Mouse (Mus musculus) retina, adult 2 months (tissue): Measurements from ENCODE around the gene Edil3.
A peak's percentile ranks its signal among the peaks of the same experiment; 100 is the strongest.

Experiments used
- DNase-seq: peaks from one replicate; pipeline ENCODE4 v3.0.0-alpha.2; 2012; ENCODE audit warnings: low read depth, low spot score

Edil3 gene

GRCm38 (mm10) chr13:88821440-88822331 is at the start of gene Edil3:
Gene Edil3, plus strand, starts transcription at chr13:88821472.
- no peak for DNase-seq

- no peak for DNase-seq
These were observed 22.1 kb upstream of the Edil3 start for GRCm38 (mm10) chr13:88799186-88799585.

DNA sequence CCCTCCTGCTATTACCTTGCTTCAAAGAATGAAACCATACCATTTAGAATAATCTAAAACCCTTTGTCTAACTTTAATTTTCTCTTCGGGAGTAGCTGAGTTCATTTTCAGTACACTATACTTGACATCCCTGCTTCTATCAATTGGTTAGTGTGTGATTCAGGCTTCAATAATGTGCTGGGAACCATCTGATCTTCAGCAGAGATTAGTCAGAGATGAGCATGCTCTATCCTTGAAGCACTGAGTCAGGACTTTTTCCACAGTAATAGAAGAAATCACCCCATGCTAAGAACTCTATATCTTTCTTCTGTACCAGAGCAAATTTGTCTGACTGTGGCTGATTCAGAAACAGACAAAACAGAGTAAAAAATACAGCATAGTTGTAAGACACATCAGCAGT is 20.3 kb upstream of the Edil3 start:
- DNase-seq: no peak

- DNase-seq: no peak
These were observed 15.4 kb upstream of the Edil3 start for GRCm38 (mm10) chr13:88805838-88806237.

DNA sequence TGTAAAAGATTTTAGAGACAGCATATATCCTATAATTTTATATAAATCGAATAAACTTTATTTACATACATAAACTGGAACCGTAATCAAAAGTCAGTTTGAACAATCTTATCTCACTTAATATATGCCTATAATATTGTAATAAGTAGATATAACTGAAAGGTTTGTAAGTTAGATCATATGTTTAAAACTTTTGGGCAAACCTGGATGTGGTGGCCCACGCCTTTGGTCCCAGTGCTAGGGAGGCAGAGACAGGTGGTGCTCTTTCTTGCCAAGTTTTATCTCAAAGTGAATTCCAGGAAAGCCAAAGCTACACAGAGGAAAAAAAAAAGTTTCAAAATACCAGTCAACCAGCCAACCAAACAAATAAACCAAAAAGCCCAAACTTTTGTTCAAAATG is 15.0 kb upstream of the Edil3 start:
- no peak for DNase-seq

GRCm38 (mm10) chr13:88810097-88810496 is 11.2 kb upstream of the Edil3 start:
- DNase-seq: no peak

- no peak for DNase-seq
These were observed 475 bp upstream of the Edil3 start for GRCm38 (mm10) chr13:88820686-88821308.

DNA sequence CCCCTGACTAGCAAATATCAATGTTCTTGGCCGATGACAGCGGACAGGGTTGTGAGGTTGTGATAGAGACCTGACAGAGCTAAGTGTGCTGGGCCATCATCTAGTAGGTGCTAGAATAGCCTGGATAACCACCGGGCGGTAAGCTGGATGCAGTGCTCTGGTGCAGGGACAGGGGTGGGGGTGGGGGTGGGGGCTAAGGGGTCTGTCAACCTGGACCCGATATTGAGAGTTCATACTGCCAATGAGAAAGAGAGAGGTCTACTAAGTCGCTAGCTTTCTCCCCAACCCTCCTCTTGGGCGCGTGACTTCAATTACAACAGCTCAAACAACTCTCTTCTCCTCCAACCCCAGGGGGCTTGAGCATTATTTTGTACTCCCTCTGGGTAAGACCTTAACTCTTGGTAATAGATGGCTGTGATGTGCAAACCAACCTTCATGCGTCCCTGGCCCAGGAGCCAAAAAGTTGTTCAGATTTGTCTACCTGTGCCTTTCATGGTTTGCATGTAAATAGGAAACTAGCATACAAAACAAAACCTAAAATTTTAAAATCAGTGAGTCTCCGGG is 1.1 kb downstream of the Edil3 start:
- no peak for DNase-seq

DNA sequence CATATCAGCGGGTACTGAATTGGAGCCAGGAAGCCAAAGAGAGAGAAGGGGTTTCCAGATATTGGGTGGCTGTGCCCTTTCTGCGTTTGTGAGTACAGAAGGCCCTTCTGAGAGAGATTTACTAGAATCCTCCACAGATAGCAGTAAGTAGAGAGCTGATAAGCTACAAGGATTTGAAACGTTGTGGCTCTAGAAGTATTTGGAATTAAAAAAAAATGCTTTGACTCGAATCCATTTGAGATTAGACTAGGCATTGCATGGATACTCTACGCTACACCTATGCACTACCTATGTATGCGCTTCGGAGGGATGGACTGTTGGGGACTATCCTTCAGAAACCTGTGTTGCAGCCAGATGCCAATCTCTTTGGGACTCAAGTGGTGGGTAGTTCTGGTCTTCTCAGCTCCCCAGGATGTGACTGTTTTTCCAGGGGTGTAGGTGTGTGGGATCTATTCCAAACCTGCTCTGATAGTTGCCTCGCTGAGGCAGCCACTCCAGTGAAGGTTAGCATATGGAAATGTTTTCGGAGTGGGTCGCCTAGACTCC is 1.8 kb downstream of the Edil3 start:
- no peak for DNase-seq

DNA sequence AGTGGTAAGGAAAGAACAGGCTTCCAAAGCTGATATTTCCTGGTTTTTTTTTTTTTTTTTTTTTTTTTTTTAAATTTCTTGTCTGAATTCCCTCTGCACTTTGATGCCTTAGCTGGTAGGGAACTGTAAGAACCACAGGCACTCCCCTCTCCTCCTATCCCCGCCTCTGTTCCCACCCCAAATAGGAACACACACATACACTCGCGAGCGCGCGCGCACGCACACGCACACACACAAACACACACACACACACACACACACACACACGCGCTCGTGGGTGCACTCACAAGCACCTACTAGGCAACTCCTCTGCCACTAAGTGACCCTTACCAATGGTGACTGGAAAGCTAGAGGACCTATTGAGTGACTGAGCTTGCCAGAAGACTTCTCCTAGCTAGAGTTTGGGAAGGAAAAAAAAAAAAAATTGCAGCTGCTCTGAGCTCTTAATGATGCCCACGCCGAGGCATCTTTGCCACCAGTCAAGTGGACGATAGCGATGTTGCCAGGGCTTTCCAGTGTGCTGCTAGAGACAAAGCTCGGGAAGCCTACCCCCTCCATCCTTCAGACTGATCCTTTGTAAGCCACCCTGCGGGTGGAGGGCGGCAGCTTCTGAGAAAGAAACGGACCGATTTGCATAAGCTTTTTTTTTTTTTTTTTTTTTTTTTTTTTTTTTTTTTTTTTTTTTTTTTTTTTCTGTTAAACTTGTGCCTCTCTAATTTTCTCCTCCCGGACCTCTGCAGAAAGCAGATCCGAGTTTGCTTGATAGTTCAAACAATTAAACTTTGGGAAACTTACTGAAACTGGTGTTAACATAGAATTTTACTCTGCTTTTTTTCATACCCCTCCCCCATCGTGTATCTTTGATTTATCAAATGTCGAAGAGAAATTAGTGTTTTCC is 2.5 kb downstream of the Edil3 start:
- DNase-seq: no peak

GRCm38 (mm10) chr13:88824441-88824840 is 3.2 kb downstream of the Edil3 start:
- no peak for DNase-seq

GRCm38 (mm10) chr13:88828362-88828761 is 7.1 kb downstream of the Edil3 start:
- peak; percentile 56 for DNase-seq

- no peak for DNase-seq
These were observed 12.5 kb downstream of the Edil3 start for GRCm38 (mm10) chr13:88833732-88834131.

DNA sequence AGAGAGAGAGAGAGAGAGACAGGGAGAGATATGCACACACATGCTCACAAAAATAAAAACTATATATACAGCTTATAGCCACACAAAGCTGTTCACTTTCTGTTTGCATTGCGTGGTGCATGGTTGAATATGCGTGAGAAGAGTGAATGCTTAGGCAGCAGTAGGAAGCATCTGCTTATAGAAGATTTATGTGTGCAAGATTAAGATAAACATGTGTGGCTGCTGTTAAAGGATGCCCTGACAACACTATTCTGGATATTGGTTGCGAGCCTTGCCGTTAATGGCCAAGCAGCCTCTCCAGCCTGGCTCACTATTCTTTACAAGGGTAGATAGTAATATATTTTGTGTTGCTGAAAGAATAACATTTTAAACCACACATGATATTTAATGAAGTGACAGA is 28.5 kb downstream of the Edil3 start:
- DNase-seq: no peak

DNA sequence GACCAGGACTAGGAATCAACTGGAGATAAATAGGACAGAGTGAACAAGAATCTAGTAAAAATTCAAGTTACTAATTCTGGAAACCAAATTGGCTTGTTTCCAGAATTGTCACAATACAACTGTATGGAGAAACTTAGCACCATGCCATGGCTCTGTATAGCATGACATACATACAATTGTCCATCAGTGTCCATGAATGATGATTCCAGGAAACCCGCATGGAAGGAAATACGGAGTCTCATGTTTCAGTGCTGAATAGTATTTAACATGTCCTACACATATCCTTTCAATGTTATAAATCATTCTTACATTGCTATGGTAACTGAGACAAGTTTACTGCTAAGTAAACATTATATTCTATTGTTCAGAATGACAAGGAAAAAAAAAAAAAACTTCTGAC is 58.7 kb downstream of the Edil3 start:
- no peak for DNase-seq

DNA sequence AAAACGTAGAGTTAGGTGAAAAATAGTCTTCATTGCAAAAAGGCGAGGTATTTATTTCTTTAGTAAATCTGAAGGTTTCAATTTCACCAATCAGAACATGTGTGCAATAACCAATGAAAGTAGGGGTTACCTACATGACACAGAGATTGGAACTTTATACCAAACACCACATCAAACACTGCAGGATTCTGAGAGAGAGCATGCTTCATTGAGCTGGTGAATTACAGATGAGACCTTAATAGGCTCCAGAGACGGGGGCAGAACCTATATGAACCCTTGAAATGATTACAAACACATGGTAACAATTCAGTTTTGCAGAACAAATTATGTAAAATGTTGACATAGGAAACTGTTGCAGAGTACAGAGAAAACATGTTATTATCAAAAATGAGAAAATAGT is 69.5 kb downstream of the Edil3 start:
- DNase-seq: no peak

DNA sequence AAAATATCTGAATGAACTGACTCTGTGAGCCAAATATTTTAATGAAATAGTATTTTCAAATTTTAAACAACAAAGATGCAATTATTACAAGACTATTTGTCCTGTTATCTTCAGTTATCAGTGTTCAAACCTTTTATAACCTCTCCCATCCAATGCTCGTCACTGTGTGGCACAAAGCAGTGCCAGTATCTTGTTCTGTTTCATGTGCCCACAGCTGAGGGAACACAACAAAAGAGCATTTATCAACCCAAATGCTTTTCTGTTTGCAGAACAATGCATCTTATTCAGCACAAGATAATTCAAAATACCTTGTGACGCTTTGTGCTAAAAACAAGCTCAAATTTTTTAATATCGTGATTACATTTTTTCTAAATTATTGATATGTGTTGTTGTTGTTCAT is 78.8 kb downstream of the Edil3 start:
- DNase-seq: no peak

DNA sequence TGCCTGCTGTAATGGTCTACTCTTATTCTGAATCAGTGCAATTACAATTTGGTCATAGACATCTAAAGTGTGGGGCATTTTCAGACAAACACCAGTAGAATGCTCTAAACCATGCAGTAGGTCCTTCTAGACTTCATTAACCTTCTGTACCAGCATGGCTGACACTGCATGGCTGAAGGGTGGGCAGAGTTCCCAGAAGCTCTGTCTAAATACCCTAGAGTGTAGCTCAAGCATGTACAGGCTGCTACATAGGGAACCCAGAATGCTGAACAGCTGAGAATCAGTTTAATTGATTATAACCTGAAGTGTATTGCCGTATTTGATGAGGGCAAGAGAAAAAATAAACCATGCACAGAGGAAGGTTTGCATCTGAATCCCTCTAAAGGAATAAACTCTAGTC is 86.1 kb downstream of the Edil3 start:
- no peak for DNase-seq

DNA sequence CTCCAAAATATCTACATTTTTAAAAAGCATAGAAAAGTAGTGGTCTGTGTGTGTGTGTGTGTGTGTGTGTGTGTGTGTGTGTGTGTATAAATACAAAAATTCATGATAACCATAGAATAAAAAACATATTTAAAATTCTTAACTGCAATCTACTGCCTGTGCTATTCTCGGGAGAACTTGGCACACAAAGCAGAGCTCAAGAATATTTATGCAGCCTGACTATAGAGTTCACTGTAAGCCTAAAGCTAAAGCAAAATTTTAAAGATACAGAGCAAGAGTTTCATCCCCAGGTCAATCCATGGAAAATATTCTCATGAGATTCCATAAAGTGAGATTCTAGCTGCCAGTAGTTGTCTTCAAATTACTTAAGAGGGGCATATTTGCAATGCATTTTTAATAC is 86.9 kb downstream of the Edil3 start:
- DNase-seq: no peak

DNA sequence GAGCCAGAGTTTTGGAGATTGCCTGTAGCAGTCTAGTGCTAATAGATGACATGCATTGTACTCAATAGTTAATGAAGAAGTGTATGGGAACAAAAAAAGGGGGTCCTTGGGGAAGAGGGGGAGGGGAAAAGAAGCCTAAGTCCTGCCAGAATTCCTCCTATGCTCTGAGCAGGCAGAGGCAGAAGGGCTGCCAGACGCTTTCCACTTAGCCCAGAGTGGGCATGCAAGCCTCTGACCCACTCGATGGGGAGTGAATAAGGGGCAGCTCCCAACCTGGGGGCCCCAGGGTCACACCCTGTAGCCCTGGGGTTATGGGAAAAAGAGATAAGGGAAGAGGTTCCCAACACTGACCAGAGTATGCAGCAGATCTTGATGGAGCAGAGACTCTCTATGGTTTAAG is 95.2 kb downstream of the Edil3 start:
- no peak for DNase-seq

DNA sequence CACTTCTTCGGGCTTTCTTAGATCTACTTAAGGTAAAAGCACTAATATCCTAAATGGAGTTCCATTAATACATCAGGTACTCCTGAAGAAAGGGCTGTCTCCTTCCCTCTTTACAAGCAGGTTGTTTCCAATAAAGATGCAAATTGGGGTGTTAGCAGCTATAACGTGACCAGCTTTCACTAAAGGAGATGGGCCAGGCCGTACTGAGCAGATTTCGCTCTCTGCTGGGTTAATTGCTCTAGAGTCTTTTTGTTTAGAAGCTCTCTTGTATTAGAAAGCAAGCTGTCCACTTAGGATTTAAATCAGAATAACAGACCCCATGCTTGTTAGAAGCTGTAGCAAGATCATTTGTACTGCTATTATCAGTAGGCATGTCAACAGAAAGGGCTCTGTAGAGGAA is 108.4 kb downstream of the Edil3 start:
- no peak for DNase-seq

- no peak for DNase-seq
These were observed 117.3 kb downstream of the Edil3 start for GRCm38 (mm10) chr13:88938564-88938963.
